Mouse (Mus musculus) megakaryocyte, embryonic 14.5 days (primary cell): ENCODE measurements around the gene Loxl4. TPM values are rescaled to one million over a fixed set of nuclear protein-coding genes. Genes with fewer than 3 reads are reported as not detected.

Experiments used
- H3K27me3 ChIP-seq: replicated peaks from 2 replicates; pipeline ENCODE3; 2012; ENCODE audit warnings: inconsistent platforms
- H3K36me3 ChIP-seq: replicated peaks from 2 replicates; pipeline ENCODE3; 2012; ENCODE audit warnings: low read length, inconsistent platforms, mixed read lengths
- H3K4me1 ChIP-seq: 2 replicates; pipeline ENCODE4 v1.6.1; 2012; ENCODE audit warnings: inconsistent platforms
- H3K4me3 ChIP-seq: replicated peaks from 2 replicates; pipeline ENCODE3; 2012; ENCODE audit warnings: moderate library complexity, mild to moderate bottlenecking, inconsistent platforms
- H3K9me3 ChIP-seq: 2 replicates; pipeline ENCODE4 v1.6.1; 2012; ENCODE audit warnings: inconsistent platforms
- FLI1 ChIP-seq: IDR thresholded peaks from 2 replicates; pipeline ENCODE4 v1.6.1; 2012; ENCODE audit warnings: low read length, inconsistent platforms, mixed read lengths
- GATA1 ChIP-seq: IDR thresholded peaks from 3 replicates; pipeline ENCODE4 v1.6.1; 2012; ENCODE audit warnings: mixed read lengths, low read length, inconsistent platforms, borderline replicate concordance
- polyA plus RNA-seq: library from polyadenylated mRNA; stranded (reverse); fragments of >175 nt; gene quantifications from 2 replicates; pipeline ENCODE4 v1.2.3, GENCODE M21; 2012; ENCODE audit warnings: low replicate concordance; ENCODE audit not compliant: insufficient read depth

Loxl4 gene
- polyA plus RNA-seq, 1 experiment = 0.20 TPM

- peaks cover 74% of the 10 kb centered on the region for H3K27me3 ChIP-seq
- H3K4me1 ChIP-seq = peaks cover 7% of the 10 kb centered on the region
- H3K9me3 ChIP-seq = no peaks in the 10 kb centered on the region
- TF ChIP-seq GATA1 (no peak), FLI1 (no peak)
- no peak overlapping the region for H3K4me3 ChIP-seq
- no peaks in the 10 kb centered on the region for H3K36me3 ChIP-seq
Measured at GRCm38 (mm10) chr19:42611746-42612145, 867 bp downstream of the Loxl4 start.

- no peaks in the 10 kb centered on the region for H3K9me3 ChIP-seq
- peaks cover 7% of the 10 kb centered on the region for H3K4me1 ChIP-seq
- peaks cover 75% of the 10 kb centered on the region for H3K27me3 ChIP-seq
- no peak for TF ChIP-seq GATA1
- TF ChIP-seq FLI1 = no peak
- H3K36me3 ChIP-seq = no peaks in the 10 kb centered on the region
- H3K4me3 ChIP-seq = no peak overlapping the region
Measured at GRCm38 (mm10) chr19:42609716-42610115, 2.9 kb downstream of the Loxl4 start.

GRCm38 (mm10) chr19:42608082-42608481, 4.5 kb downstream of the Loxl4 start:
- H3K36me3 ChIP-seq = no peaks in the 10 kb centered on the region
- no peak overlapping the region for H3K4me3 ChIP-seq
- H3K27me3 ChIP-seq = peaks cover 73% of the 10 kb centered on the region
- peaks cover 7% of the 10 kb centered on the region for H3K4me1 ChIP-seq
- no peaks in the 10 kb centered on the region for H3K9me3 ChIP-seq
- TF ChIP-seq FLI1 (no peak), GATA1 (no peak)

- H3K4me3 ChIP-seq = no peak overlapping the region
- no peaks in the 10 kb centered on the region for H3K4me1 ChIP-seq
- H3K27me3 ChIP-seq = peaks cover 44% of the 10 kb centered on the region
- H3K9me3 ChIP-seq = no peaks in the 10 kb centered on the region
- no peak for TF ChIP-seq FLI1
- TF ChIP-seq GATA1 = no peak
- peaks cover 3% of the 10 kb centered on the region for H3K36me3 ChIP-seq
Measured at GRCm38 (mm10) chr19:42602576-42602975, 10.0 kb downstream of the Loxl4 start.

GRCm38 (mm10) chr19:42602041-42602440, 10.6 kb downstream of the Loxl4 start:
- Histone ChIP-seq H3K36me3 (peaks cover 3% of the 10 kb centered on the region), H3K4me1 (no peaks in the 10 kb centered on the region), H3K27me3 (peaks cover 38% of the 10 kb centered on the region), H3K4me3 (no peak overlapping the region), H3K9me3 (no peaks in the 10 kb centered on the region)
- no peak for TF ChIP-seq GATA1
- no peak for TF ChIP-seq FLI1

- Histone ChIP-seq H3K4me3 (no peak overlapping the region), H3K4me1 (peaks cover 3% of the 10 kb centered on the region; the same call in 1 of the 2 replicates)
- TF ChIP-seq FLI1 (no peak), GATA1 (no peak)
Measured at GRCm38 (mm10) chr19:42601445-42601844, 11.2 kb downstream of the Loxl4 start.

GRCm38 (mm10) chr19:42600591-42600990, 12.0 kb downstream of the Loxl4 start:
- H3K4me1 ChIP-seq = peaks cover 3% of the 10 kb centered on the region; the same call in 1 of the 2 replicates
- peaks cover 10% of the 10 kb centered on the region for H3K36me3 ChIP-seq
- H3K9me3 ChIP-seq = no peaks in the 10 kb centered on the region
- no peak for TF ChIP-seq FLI1
- TF ChIP-seq GATA1 = no peak
- H3K27me3 ChIP-seq = peaks cover 31% of the 10 kb centered on the region
- H3K4me3 ChIP-seq = no peak overlapping the region

More at GRCm38 (mm10) chr19:42601445-42601844, 11.2 kb downstream of the Loxl4 start:
- H3K9me3 ChIP-seq = no peaks in the 10 kb centered on the region
- peaks cover 35% of the 10 kb centered on the region for H3K27me3 ChIP-seq
- peaks cover 3% of the 10 kb centered on the region for H3K36me3 ChIP-seq

- TF ChIP-seq GATA1 (no peak), FLI1 (no peak)
- no peaks in the 10 kb centered on the region for H3K9me3 ChIP-seq
- peaks cover 28% of the 10 kb centered on the region for H3K27me3 ChIP-seq
- H3K4me1 ChIP-seq = peaks cover 3% of the 10 kb centered on the region; the same call in 1 of the 2 replicates
- H3K36me3 ChIP-seq = peaks cover 17% of the 10 kb centered on the region
- no peak overlapping the region for H3K4me3 ChIP-seq
Measured at GRCm38 (mm10) chr19:42599891-42600290, 12.7 kb downstream of the Loxl4 start.

GRCm38 (mm10) chr19:42597896-42598295, 14.7 kb downstream of the Loxl4 start:
- peaks cover 3% of the 10 kb centered on the region; the same call in 1 of the 2 replicates for H3K4me1 ChIP-seq
- peaks cover 12% of the 10 kb centered on the region for H3K27me3 ChIP-seq
- H3K4me3 ChIP-seq = no peak overlapping the region
- H3K9me3 ChIP-seq = no peaks in the 10 kb centered on the region
- TF ChIP-seq GATA1 (no peak), FLI1 (no peak)
- H3K36me3 ChIP-seq = peaks cover 37% of the 10 kb centered on the region

GRCm38 (mm10) chr19:42597286-42597685, 15.3 kb downstream of the Loxl4 start:
- Histone ChIP-seq H3K4me1 (peaks cover 3% of the 10 kb centered on the region; the same call in 1 of the 2 replicates), H3K4me3 (no peak overlapping the region), H3K36me3 (peaks cover 43% of the 10 kb centered on the region), H3K9me3 (no peaks in the 10 kb centered on the region), H3K27me3 (peaks cover 7% of the 10 kb centered on the region)
- TF ChIP-seq GATA1 (no peak), FLI1 (no peak)

- TF ChIP-seq FLI1 (no peak), GATA1 (no peak)
- Histone ChIP-seq H3K36me3 (peaks cover 64% of the 10 kb centered on the region), H3K4me1 (peaks cover 3% of the 10 kb centered on the region; the same call in 1 of the 2 replicates), H3K27me3 (no peaks in the 10 kb centered on the region), H3K9me3 (no peaks in the 10 kb centered on the region), H3K4me3 (no peak overlapping the region)
Measured at GRCm38 (mm10) chr19:42595066-42595465, 17.5 kb downstream of the Loxl4 start.
